Mouse (Mus musculus) megakaryocyte, adult 5-6 weeks (primary cell): Measurements from ENCODE around the gene Csnk1d. TPM values are rescaled to one million over a fixed set of nuclear protein-coding genes. Genes with fewer than 3 reads are reported as not detected.

ENCODE experiments used
- ATAC-seq: 2 replicates; pipeline ENCODE4 v1.8.0; 2016; ENCODE audit warnings: mild to moderate bottlenecking, inconsistent platforms; ENCODE audit not compliant: poor library complexity, severe bottlenecking
- total RNA-seq, 2 experiments: library from RNA; stranded (forward) in 1 of 2; stranded (reverse) in 1 of 2; fragments of 153-499, 151-499 nt in 1 of 2; fragments of 221-1000, 200-1000 nt in 1 of 2; gene quantifications; 2 replicates each; pipeline versions ENCODE4 v1.2.3 to v1.2.4; 2015 to 2017

The Csnk1d gene
- total RNA-seq (2015) (56.0 and 64.8 TPM in 2 replicates), total RNA-seq (2017) (67.8 and 69.7 TPM in 2 replicates)

DNA sequence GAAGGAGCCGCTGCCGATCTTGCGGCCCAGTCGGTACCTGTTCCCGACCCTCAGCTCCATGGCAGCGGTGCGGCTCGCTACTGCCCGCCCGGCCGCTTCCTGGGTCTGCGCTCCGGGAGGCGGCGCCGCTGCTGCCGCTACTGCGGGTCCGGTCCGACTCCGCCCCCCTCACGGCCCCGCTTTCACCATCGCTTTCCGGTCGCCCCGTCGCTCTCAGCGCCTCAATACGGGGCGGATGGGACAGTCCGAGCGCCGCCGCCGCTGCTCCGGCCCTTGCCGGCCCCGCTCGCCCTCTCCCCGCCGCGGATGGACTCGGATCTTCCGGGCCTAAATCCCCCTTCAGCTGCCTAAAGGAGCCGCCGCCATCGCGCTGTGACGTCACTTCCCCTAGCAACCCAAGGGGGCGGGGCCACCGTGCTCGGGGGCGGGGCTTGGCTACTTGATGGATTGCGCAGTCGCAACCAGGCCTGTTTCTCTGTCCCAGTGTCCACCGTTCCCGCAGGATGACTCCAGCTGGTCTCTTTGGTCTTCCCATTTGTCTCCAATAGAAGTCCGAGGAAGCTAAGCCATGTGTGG, at the start of gene Csnk1d:
TSS of gene Csnk1d (minus strand) at position 380 of the 576 bp plus-strand sequence.
- ATAC-seq = peak; percentile 79

DNA sequence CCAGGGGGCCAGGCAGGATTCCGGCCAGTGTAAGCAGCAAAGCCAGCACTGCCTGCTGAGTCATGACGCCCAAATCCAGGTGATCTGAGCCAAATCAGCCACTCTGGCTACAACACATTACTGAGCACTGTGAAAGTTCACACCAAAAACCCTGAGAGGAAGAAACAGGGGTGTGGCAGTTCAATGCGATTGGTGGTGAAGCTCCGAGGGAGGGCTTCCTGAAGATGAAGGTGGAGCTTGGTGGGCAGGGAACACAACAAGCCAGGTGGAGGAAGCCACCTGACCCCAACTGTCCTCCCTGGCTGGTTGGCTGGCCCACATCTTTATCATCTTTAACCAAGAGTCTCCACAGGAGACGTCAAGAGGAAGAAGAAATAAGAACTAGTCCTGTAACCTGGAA, 48.2 kb upstream of the Csnk1d start, which contains the start of gene Cd7:
TSS of gene Cd7 (minus strand) at position 117 of the 400 bp plus-strand sequence.
- peak; percentile 53 for ATAC-seq

- peak; percentile 28; the same call in 1 of the 2 replicates for ATAC-seq
Measured at GRCm38 (mm10) chr11:121038366-121039240, 47.5 kb upstream of the Csnk1d start.

- ATAC-seq = no peak
Measured at GRCm38 (mm10) chr11:121033118-121033517, 42.0 kb upstream of the Csnk1d start.

- peak; percentile 40 for ATAC-seq
Measured at GRCm38 (mm10) chr11:121027259-121027658, 36.1 kb upstream of the Csnk1d start.

DNA sequence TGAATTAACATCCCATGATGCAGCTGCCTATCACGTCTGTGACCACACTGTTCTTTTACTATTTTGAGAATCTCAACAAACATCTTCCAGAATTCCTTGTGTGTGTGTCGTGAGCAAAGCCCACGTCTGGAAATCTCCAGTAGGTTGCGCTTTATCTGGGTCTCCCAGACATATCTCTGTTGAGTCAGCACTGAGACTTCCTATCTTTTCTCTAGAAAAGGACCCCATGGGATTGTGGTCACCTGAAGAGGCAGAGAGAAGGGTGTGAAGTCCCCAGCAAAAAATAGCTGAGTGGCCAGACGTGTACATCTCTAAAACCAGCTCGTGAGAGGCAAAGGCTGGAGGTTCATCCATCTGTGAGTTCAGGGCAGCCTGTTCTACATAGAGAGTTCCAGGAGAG, 33.0 kb upstream of the Csnk1d start:
- ATAC-seq = no peak

DNA sequence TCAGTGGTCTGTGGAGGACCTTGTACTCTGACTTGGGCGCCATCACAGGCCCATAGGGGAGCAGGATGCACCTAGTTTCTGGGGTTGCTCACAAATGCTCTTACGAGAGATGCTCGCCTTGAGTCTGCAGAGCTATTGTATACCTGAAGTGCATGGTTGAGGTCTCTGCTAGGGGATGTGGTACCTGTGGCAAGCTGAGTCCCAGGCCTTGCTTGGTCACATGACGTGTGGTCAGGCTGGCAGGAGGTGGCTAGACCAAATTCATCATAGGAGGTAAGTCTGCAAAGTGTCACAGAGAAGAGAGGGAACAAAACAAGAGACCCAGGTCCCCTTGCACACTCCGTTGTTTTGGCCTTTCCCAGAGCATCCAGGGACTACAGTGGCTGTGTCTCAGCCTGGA, 28.4 kb upstream of the Csnk1d start:
- ATAC-seq = peak; percentile 61

DNA sequence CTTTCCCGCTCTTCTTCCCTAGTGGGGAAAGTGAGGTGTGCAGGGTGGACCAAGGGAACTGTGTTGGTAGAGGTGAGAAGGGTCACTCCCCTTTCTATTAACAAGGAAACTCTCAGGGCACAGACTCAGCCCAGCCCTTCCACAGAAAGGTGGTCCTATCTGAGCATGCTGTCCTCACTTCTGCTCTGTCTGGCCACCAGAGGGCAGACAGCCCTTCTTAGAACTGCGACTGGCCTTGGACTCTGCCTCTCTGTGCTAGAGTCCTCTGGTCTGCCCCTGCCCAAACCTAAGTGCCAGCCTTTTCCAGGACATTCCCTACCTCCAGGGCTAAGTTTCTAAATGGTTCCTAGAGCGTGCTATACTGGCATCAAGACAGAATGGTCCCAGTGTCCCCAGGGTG, 26.6 kb upstream of the Csnk1d start:
- ATAC-seq = peak; percentile 72

DNA sequence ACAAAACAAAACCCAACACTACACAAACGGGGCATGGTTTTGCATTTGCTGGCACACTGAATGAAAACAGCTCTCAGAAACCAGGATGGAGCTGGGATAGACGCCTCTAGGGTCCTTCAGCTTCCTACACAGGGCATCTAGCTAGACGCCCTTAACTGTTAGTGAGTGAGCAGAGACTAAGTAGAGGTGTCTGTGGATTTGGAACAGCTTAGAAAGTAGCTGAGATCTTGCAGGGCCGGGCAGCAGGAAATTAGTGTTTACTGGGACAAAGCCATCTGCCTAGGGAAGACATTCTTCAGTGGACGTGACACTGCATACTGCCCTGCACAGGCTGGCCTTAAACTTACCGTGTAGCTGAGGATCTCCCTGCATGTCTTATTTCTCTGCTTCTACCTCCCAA, 24.3 kb upstream of the Csnk1d start:
- no peak for ATAC-seq

DNA sequence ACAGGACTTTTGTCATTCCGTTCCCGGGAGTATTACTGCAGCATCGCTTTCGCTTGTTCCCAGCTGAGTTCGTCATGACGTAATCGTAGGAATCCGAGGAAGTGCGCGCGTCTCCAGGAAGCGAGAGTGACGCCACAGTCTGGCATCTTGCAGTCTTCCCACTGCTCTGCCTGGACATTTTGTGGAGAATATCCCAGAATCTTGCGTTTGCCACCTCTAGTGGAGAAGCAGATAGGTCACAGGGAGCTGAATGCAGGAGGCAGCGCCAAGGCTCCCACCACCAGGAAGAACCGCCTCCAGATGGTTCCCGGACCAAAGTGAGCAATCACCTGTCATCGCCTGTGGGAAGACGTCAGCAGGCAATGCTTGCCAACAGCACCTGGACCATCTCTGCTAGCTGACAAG, 23.8 kb upstream of the Csnk1d start:
- no peak for ATAC-seq

GRCm38 (mm10) chr11:121013656-121014055, 22.5 kb upstream of the Csnk1d start:
- ATAC-seq = no peak

DNA sequence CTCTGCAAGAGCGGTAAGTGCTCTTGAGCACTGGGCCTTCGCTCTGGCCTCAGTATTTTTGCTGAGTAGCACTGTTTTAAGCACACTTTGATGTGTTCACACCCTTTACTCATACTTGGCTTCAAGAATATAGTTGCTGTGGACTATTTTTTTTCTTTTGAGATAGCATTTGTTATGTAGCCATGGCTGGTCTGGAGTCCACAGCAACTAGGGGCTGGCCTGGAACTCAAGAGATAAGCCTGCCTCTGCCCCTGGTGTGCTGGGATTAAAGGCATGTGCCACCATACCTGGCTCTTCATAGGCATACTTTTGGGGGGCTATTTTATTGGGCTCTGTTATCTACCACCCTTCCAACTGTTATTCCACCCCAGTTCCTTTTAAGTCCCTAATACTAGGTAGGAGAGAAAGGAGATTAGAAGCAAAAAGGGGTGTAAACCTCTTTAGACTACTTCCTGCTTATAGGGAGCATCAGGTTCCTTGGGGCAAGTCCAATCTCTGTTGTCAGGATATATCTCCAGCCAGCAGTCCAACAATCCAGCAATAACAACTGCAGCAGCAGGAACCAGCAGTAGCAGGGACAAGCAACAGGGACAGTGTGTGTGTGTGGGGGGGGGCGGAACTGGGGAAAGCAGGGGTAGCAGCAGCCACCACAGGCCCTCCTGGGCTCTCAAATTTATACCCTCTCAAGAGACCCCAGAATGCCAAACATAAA, 19.1 kb upstream of the Csnk1d start:
- no peak for ATAC-seq

DNA sequence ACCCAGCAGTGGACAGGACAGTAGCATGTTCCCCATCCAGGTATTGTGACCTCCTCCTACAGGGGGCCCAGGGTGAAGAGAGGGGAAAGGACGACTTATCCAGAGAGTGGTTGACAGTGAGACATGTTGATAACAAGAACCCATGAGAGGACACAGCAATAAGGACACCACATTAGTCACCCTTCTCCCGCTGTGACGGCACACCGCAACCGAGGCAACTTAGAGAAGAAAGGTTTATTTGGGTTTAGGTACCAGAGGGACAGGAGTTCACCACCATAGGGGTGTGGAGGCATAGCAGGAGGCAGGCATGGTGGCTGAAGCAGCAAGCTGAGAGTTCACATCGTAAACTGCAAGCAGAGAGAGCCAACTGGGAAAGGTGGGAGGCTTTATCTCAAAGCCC, 15.1 kb upstream of the Csnk1d start:
- no peak for ATAC-seq

GRCm38 (mm10) chr11:121004281-121004680, 13.2 kb upstream of the Csnk1d start:
- no peak for ATAC-seq

DNA sequence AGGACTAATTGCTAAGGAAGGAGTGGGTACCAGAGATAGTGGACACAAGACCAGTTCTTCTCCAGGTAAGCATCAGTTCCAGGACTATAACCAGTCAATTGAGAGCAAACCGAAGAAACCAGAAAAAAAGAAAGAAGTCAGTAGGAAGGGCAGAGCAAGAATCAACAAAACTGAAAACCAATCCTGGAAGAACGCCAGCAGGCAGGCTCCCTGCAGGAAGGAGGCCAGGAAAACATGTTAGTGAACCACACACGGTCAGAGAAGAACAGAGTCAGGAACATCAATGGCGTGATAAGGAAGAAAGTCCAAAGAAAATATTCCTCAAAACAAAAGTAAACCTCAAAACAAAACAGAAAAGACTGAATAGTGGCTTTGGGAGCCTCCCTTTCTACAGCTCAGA, 10.8 kb upstream of the Csnk1d start:
- ATAC-seq = no peak

- ATAC-seq = no peak
Measured at GRCm38 (mm10) chr11:120994741-120995140, 3.6 kb upstream of the Csnk1d start.

DNA sequence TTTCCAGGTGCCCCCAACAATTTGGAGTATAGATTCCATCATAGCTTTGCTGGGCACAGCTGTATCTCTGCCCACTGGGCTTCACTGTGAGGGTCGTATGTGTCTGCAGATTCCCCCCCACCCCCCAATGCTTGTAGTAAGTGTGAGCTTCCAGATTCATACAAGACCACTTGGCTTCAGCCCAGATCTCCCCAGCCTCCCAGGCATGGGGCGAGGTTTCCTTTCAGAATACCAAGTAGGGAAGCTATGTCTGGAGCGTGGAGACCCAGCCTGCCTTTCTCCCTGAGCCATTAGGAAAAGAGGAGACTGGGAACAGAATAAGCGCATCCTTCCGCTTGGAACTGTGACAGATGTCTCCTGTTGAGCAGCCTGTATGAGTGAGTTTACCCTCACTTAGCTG, 2.5 kb upstream of the Csnk1d start:
- ATAC-seq = no peak

DNA sequence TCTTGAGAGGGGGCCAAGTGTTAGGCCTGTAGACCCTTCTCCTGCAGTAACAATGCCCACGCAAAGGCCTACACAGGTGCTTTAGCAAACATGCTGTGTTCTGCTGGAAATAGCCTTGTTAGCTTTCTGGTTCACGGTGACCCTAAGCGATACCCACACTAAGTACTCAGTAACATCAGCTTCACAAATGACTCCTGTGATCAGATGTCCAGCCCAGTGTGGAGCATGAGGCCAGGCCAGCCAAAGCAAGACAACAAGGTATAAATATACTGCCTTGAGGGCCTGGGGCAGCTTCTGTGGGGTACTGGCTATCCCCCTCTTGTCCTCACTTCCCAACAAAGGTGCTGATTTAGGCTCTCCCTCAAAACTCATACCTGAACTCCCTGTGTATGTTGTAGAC, 1.9 kb upstream of the Csnk1d start:
- ATAC-seq = no peak

GRCm38 (mm10) chr11:120991791-120992190, 661 bp upstream of the Csnk1d start:
- no peak for ATAC-seq

- peak; percentile 45 for ATAC-seq
Measured at GRCm38 (mm10) chr11:120990126-120990781, 876 bp downstream of the Csnk1d start.

GRCm38 (mm10) chr11:120989523-120989922, 1.6 kb downstream of the Csnk1d start:
- no peak for ATAC-seq
